Mouse (Mus musculus) neutrophil, adult 65 days (primary cell): ENCODE measurements around the gene Olfr491. TPM values are rescaled to one million over a fixed set of nuclear protein-coding genes. Genes with fewer than 3 reads are reported as not detected.

ENCODE experiments used
- total RNA-seq: library from RNA; stranded (reverse); gene quantifications from 2 replicates; pipeline ENCODE4 v1.2.4, GENCODE M21; 2023

Olfr491 gene
- not detected in 2 replicates for total RNA-seq

GRCm38 (mm10) chr7:108313151-108313550 lies at the start of gene Olfr491:
Gene Olfr491, plus strand, starts transcription at chr7:108313451.

DNA sequence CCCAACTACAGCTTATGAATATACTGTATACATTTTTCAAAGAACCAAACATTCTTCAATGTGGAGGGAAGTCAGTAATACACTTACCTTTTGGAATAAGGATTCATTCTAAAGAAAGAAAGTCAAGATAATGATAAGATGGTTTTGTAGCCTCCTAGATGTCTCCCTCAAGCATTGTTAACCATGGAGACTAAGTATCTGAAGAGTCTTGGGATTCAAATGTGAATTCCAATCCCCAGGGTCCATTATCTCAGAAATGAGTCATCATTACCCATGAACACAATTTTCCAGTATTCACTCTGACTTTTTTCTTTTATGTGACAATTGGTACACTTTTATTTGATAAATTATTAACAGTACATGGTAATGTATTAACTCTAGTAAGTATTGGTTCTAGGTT lies 24.4 kb upstream of the Olfr491 start, which contains the start of gene Olfr490:
Gene Olfr490 (minus strand): TSS at position 101 of the 400 bp plus-strand sequence.

DNA sequence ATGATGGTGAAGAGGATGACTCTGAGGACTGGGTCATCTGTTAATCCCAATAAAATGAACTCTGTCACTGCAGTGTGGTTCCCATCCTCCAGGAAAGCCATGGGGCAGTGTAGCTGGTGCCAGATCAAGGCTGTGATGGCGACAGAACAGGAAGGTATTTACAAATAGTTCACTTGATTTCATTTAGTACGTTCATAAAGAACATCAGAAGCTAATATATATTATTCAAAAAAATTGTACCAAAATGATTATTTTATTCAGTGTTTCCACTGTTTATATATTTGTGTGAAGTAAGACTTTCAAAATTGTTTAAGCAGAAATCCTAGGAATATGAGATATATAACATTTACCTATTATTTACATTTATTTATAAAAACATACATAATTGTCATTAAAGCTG lies 10.3 kb downstream of the Olfr491 start, which contains the start of gene Olfr492:
Gene Olfr492 (minus strand): TSS at position 101 of the 400 bp plus-strand sequence.

DNA sequence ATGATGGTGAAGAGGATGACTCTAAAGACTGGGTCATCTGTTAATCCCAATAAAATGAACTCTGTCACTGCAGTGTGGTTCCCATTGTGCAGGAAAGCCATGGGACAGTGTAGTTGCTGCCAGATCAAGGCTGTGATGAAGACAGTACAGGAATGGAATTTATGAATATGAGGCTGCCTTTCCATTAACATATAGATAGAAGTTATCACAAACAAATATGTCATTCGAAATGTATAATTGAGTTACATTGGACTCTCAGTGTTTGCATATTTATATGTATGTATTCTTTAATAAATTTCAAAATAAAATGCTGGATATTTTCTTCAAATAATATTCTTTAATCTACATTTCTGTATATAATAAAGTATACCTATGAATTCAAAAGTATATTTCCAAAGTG lies 33.6 kb downstream of the Olfr491 start, which contains the start of gene Olfr493:
Gene Olfr493 (minus strand): TSS at position 101 of the 400 bp plus-strand sequence.

DNA sequence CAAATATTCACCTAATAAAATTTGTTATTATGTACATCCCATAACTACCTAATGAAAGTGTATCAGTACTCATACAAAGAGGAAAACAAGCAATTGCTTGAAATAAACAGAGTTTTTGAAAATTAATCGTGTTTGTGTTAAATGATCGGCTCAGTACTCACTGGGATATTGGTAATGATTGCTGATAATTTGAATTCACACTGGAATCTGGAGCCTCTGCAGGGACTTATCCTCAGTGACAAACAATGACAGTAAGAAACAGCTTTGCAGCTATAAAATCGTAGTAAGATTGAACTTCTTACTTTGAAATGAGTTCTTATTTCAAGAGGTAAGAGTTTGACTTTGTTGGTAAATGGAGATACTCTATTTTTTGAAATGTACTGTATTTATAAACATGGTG lies 51.8 kb downstream of the Olfr491 start, which contains the start of gene Olfr494:
Gene Olfr494 (plus strand): TSS at position 301 of the 400 bp plus-strand sequence.

Other genes starting within 250 kb of the Olfr491 start
- not detected in 2 replicates for gene Olfr480, start 246.1 kb upstream of the Olfr491 start, total RNA-seq
- not detected in 2 replicates for gene Olfr481, start 233.6 kb upstream of the Olfr491 start, total RNA-seq
- 2.1 and 2.4 TPM in 2 replicates for gene Olfr482, start 215.9 kb upstream of the Olfr491 start, total RNA-seq
- gene Olfr483, start 212.6 kb upstream of the Olfr491 start, total RNA-seq: not detected in 2 replicates
- gene Olfr484, start 186.0 kb upstream of the Olfr491 start, total RNA-seq: not detected in 2 replicates
- not detected in 2 replicates for gene Olfr485, start 153.6 kb upstream of the Olfr491 start, total RNA-seq
- not detected in 2 replicates for gene Olfr486, start 140.7 kb upstream of the Olfr491 start, total RNA-seq
- not detected in 2 replicates for gene Olfr487, start 98.8 kb upstream of the Olfr491 start, total RNA-seq
- not detected in 2 replicates for gene Olfr488, start 55.1 kb upstream of the Olfr491 start, total RNA-seq
- gene Olfr490, start 24.5 kb upstream of the Olfr491 start, total RNA-seq: not detected in 2 replicates
- not detected in 2 replicates for gene Olfr492, start 10.2 kb downstream of the Olfr491 start, total RNA-seq
- not detected in 2 replicates for gene Olfr493, start 33.5 kb downstream of the Olfr491 start, total RNA-seq
- not detected in 2 replicates for gene Olfr494, start 51.9 kb downstream of the Olfr491 start, total RNA-seq
- gene Olfr495, start 79.7 kb downstream of the Olfr491 start, total RNA-seq: not detected in 2 replicates
- not detected in 2 replicates for gene Olfr497, start 107.0 kb downstream of the Olfr491 start, total RNA-seq
- not detected in 2 replicates for gene Olfr498, start 151.9 kb downstream of the Olfr491 start, total RNA-seq
- gene Olfr502, start 211.6 kb downstream of the Olfr491 start, total RNA-seq: not detected in 2 replicates
- gene Olfr503, start 231.1 kb downstream of the Olfr491 start, total RNA-seq: not detected in 2 replicates